Mouse (Mus musculus) lung, adult 2 months (tissue): ENCODE results near the gene Tmem236. TPM values are rescaled to one million over a fixed set of nuclear protein-coding genes. Genes with fewer than 3 reads are reported as not detected.

Source experiments
- DNase-seq: peaks from one replicate; pipeline ENCODE4 v3.0.0; 2022
- H3K4me1 ChIP-seq: fragments of 200-500 bp; 2 replicates; pipeline ENCODE4 v1.6.1; 2011; ENCODE audit warnings: low read length; ENCODE audit not compliant: control insufficient read depth, insufficient read depth
- H3K4me3 ChIP-seq: fragments of 200-500 bp; replicated peaks from 2 replicates; pipeline ENCODE3; 2011; ENCODE audit warnings: low read depth, mild to moderate bottlenecking, control low read depth, low read length; ENCODE audit errors: extremely low read depth
- CTCF ChIP-seq: fragments of 200-500 bp; IDR thresholded peaks from 2 replicates; pipeline ENCODE4 v1.5.1; 2011; ENCODE audit warnings: mild to moderate bottlenecking, low read length, control low read depth; ENCODE audit not compliant: insufficient read depth
- POLR2A ChIP-seq: fragments of 200-500 bp; IDR thresholded peaks from 2 replicates; pipeline ENCODE4 v1.6.1; 2011; ENCODE audit warnings: low read depth, mild to moderate bottlenecking, control low read depth, low read length, borderline replicate concordance; ENCODE audit errors: extremely low read depth
- WGBS: fragments of 180-500 bp; shearing (Covaris S2); methylation state at CpG from one replicate; pipeline ENCODE4 v1.1.7; 2018; 5-methylcytosine and 5-hydroxymethylcytosine counted together
- polyA plus RNA-seq: library from polyadenylated mRNA; depleted of rRNA; stranded (reverse); fragments of >200 nt; gene quantifications from 2 replicates; pipeline ENCODE4 v1.2.3, GENCODE M21; 2012; rRNA removed

Gene Tmem236
- polyA plus RNA-seq, result 0.12 TPM in 1 of 2 replicates, not detected in the other

DNA sequence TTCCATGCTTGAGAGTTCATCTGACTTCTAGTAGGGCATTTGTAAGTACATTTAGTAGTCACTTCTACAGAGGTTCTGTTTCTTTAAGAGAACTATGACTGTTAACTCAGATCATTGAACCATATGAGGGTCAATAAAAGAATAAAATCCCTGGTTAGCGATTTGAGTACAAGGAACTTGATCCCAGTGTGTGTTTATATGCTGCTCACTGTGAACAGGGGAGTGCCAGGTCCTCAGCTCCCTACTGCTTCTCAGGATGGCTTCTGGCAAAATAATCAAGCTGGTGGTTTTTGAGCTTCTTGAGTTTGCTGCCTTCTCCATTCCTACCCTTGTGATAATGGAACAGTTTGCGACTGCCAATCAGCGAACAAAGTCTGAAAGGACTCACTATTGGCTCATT lies at the start of gene Tmem236:
Tmem236 (plus strand) TSS at position 190 of the 400 bp plus-strand sequence.
- no peaks in the 10 kb centered on the region for H3K4me1 ChIP-seq
- no peak within 1 kb of the TSS for H3K4me3 ChIP-seq
- WGBS, result 83% methylated on average over 3 of the region's 3 CpGs
- TF ChIP-seq CTCF (no peak), POLR2A (no peak)
- DNase-seq, result no peak

- peaks cover 6% of the 10 kb centered on the region; the same call in 1 of the 2 replicates for H3K4me1 ChIP-seq
- 76% methylated on average over 6 of the region's 6 CpGs for WGBS
- DNase-seq, result no peak
- no peak overlapping the region for H3K4me3 ChIP-seq
- TF ChIP-seq POLR2A (no peak), CTCF (no peak)
These were observed 47.9 kb upstream of the Tmem236 start for GRCm38 (mm10) chr2:14126387-14126786.

DNA sequence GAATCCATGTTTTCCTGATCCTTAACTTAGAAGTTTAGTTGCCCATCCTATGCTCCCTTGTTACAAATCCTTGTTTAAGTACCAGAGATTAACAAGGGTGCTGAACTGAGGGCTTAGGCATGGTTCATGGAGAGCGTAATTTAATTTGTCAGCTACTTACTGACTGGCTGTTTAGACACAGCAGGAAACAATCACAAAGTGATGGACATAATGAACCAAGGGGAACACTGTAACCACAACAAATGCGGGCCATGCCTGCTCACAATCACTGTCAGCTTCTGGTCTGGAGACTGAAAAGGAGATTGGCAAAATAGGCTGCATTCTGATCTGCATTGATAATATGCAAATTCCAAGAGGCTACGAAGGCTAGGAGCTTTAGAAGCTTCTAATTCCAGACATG lies 46.7 kb upstream of the Tmem236 start:
- WGBS, result 71% methylated on average over 3 of the region's 3 CpGs
- TF ChIP-seq POLR2A (no peak), CTCF (no peak)
- DNase-seq, result no peak
- peaks cover 6% of the 10 kb centered on the region; the same call in 1 of the 2 replicates for H3K4me1 ChIP-seq
- no peak overlapping the region for H3K4me3 ChIP-seq

GRCm38 (mm10) chr2:14130641-14131339 lies 43.5 kb upstream of the Tmem236 start:
- Histone ChIP-seq H3K4me3 (peak overlapping the region; percentile 16), H3K4me1 (peaks cover 6% of the 10 kb centered on the region; the same call in 1 of the 2 replicates)
- 50% methylated on average over 12 of the region's 12 CpGs for WGBS
- DNase-seq, result no peak
- TF ChIP-seq POLR2A, result no peak
- TF ChIP-seq CTCF, result no peak

DNA sequence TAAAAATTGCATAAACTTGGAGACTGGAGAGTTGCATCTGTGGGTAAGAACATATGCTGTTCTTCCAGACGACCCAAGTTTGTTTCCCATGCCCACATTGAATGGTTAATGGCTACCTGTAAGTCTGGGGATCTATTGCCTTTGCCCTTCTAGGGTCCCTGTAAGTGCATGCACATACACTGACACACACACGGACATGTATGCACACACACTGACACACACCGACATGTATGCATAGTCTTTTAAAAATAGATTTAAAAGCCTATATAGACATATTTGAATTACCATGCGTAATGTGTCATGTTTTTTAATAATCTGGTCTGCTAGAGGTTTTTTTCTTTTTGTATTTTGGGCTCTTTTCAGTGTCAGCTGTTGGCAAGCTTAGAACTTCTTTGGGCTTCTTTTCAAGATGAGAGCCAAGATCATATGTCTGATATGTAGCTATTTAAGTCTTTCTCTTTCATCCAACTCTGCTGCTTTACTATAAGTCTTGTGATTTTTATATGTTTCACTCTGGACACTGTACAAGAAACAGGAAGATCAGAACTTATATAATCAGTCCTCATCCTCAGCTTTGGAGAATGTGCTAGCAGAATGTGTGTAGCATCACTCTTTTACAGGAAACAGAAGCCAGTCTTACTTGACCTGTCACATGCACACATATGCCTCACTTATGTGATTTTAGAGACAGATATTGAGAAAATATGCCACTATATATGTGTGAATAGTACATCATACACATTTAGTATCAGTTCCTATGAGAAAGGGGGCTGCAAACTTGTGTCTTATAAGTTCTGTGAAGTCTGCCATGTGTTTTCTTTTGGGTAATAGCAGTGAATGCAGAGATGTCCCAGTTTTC lies 41.6 kb upstream of the Tmem236 start:
- Histone ChIP-seq H3K4me1 (peaks cover 6% of the 10 kb centered on the region; the same call in 1 of the 2 replicates), H3K4me3 (no peak overlapping the region)
- no peak for DNase-seq
- TF ChIP-seq POLR2A (no peak), CTCF (no peak)
- 90% methylated on average over 4 of the region's 4 CpGs for WGBS

- Histone ChIP-seq H3K4me3 (no peak overlapping the region), H3K4me1 (no peaks in the 10 kb centered on the region)
- no peak for TF ChIP-seq POLR2A
- TF ChIP-seq CTCF, result no peak
- WGBS, result 79% methylated on average over 3 of the region's 3 CpGs
- no peak for DNase-seq
These were observed 37.4 kb upstream of the Tmem236 start for GRCm38 (mm10) chr2:14136906-14137305.

DNA sequence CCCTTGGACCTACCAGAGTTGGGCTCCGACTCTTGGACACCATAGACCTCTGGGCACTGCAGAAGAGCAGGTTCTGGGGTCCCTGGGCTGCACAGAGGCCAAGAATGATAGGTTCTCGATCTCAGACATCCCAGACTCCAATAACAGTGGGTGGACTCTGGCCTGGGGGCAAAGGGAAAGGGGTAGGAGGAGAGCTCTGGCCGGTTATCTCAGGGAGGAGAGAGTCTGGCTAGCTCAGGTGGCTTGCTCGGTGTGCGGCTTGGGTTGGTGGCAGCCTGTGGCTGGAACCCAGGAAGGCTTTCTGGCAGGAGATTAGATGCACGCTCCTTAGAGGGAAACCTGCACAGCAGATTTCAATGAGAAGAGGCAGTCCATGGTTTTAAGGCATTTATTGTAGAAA lies 34.7 kb upstream of the Tmem236 start:
- 87% methylated on average over 6 of the region's 6 CpGs for WGBS
- no peak for DNase-seq
- TF ChIP-seq CTCF (no peak), POLR2A (no peak)
- no peak overlapping the region for H3K4me3 ChIP-seq
- H3K4me1 ChIP-seq, result no peaks in the 10 kb centered on the region

- 74% methylated on average over 2 of the region's 2 CpGs for WGBS
- Histone ChIP-seq H3K4me1 (no peaks in the 10 kb centered on the region), H3K4me3 (no peak overlapping the region)
- no peak for DNase-seq
- TF ChIP-seq POLR2A (no peak), CTCF (no peak)
These were observed 34.3 kb upstream of the Tmem236 start for GRCm38 (mm10) chr2:14140044-14140443.

DNA sequence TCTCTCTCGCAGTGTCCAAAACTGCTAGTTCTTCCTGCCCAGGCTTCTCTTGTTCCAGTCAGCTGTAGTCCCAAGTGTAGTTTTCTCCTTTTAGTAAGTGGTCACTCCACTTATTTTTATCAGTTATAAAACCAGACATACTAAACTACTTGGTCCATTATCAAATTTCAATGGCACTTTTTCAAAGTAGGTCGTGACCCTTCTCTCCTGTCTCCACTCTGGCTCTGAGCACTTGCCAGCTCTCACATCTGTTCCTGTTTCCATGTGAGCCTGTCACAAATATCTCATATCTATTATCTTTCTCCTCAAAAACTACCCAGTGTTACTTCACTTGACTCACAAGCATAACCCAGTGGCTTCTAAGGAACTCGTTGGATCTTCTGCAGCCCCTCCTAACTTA lies 29.0 kb upstream of the Tmem236 start:
- DNase-seq, result no peak
- Histone ChIP-seq H3K4me3 (no peak overlapping the region), H3K4me1 (no peaks in the 10 kb centered on the region)
- no peak for TF ChIP-seq POLR2A
- TF ChIP-seq CTCF, result no peak
- 54% methylated on average over 3 of the region's 3 CpGs for WGBS

GRCm38 (mm10) chr2:14146913-14147312 lies 27.4 kb upstream of the Tmem236 start:
- DNase-seq, result no peak
- 90% methylated on average over 2 of the region's 2 CpGs for WGBS
- no peak for TF ChIP-seq POLR2A
- TF ChIP-seq CTCF, result no peak

More at GRCm38 (mm10) chr2:14146913-14147312, 27.4 kb upstream of the Tmem236 start:
- H3K4me3 ChIP-seq, result no peak overlapping the region
- H3K4me1 ChIP-seq, result no peaks in the 10 kb centered on the region
